ENCODE assay signal across 10 mouse cellular contexts in the genomic region with DNA sequence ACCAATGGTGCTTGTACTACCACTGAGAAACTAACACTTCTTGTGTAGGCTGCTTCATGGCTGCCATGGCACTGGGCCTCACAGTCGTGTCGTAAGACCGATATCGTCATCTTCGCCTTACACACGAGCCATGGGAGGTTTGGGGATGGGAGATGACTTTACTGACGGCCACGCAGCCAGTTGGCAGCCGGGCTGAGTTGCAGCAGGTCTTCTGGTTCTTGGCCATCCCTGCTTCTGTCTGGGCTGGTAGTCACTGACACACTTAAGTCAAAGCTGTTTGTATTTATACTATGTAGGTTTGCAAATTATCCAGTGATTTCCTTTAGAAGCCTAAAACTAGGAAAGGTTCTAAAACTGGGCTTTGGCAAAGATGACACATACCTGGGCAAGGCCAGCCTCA. TPM values are rescaled to one million over a fixed set of nuclear protein-coding genes. Genes with fewer than 3 reads are reported as not detected.
"Had no signal": no experiment of that assay in that cellular context is flagged by ENCODE, and none has a peak within 500 bp of the region (broad histone marks: within the 10 kb centered on the region; RNA-seq: fewer than 3 reads in every experiment).

No protein-coding gene starts in this region.

- DNase-seq: gastrocnemius, postnatal 25 days; heart, adult 18-20 months; kidney, adult 18-20 months; kidney, adult 8-10 months; kidney, postnatal 10 days; kidney, postnatal 4 days; liver; liver, embryonic 13.5 days; liver, postnatal 0 days had no signal

RNA-seq across cellular contexts. Expression of a gene that starts 43.0 kb away (rescaled TPM):
- total RNA-seq: granulocyte monocyte progenitor cell, adult 5-6 weeks had no signal
